Mouse (Mus musculus): ENCODE data around the gene Idua. TPM values are rescaled to one million over a fixed set of nuclear protein-coding genes. Genes with fewer than 3 reads are reported as not detected.

Idua gene
- total RNA-seq (2012; rRNA removed) = 3.7 and 5.2 TPM in 2 replicates

GRCm38 (mm10) chr5:108659698-108660631 is at the start of gene Idua:
Gene Idua, plus strand, starts transcription at chr5:108660331.
- Histone ChIP-seq H3K9me3 (ENCODE audit: control insufficient read depth, insufficient read depth, low read depth, low read length) (no peaks in the 10 kb centered on the region), H3K4me1 (ENCODE audit: control insufficient read depth in 2 of 2, insufficient read depth in 2 of 2, low read length in 2 of 2, poor library complexity in 1 of 2) (peaks cover 0 to 8% of the 10 kb centered on the region in 2 experiments; a peak in 1 of 4 replicates), H3K9ac (ENCODE audit: insufficient read depth, low read depth, low read length, poor library complexity, severe bottlenecking) (peak within 1 kb of the TSS; percentile 83), H3K36me3 (ENCODE audit: control insufficient read depth, insufficient read depth, low read length, poor library complexity, severe bottlenecking) (peaks cover 22% of the 10 kb centered on the region; the same call in 1 of the 2 replicates), H3K4me3 (ENCODE audit: insufficient read depth in 1 of 2, low read depth in 1 of 2, low read length in 2 of 2, poor library complexity in 1 of 2, severe bottlenecking in 1 of 2) (peak within 1 kb of the TSS; percentile 95 to 99), H3K27ac (ENCODE audit: insufficient read depth, low read depth, low read length, poor library complexity, severe bottlenecking) (no peak within 1 kb of the TSS)
- TF ChIP-seq MAFK (IDR thresholded peaks at IDR 0.05; ENCODE audit: insufficient read depth, low read depth, low read length) (no peak), HCFC1 (IDR thresholded peaks at IDR 0.05; ENCODE audit: borderline replicate concordance, insufficient read depth, low read length) (no peak), CHD2 (IDR thresholded peaks at IDR 0.05; ENCODE audit: low read depth, low read length) (no peak), ZC3H11A (IDR thresholded peaks at IDR 0.05; ENCODE audit: borderline replicate concordance, low read depth, low read length) (no peak), ZNF384 (IDR thresholded peaks at IDR 0.05; ENCODE audit: low read depth, low read length) (no peak)
- no peak for DNase-seq (ENCODE audit: low read depth, low spot score)
- in situ Hi-C loops (cut with MboI; ENCODE audit: low sequenced_read_pairs in 2 of 2, unreplicated experiment in 2 of 2) = no loop called here

- no peak for TF ChIP-seq ZC3H11A (IDR thresholded peaks at IDR 0.05; ENCODE audit: borderline replicate concordance, low read depth, low read length)
- no peak for TF ChIP-seq ZNF384 (IDR thresholded peaks at IDR 0.05; ENCODE audit: low read depth, low read length)
- no peak for TF ChIP-seq CHD2 (IDR thresholded peaks at IDR 0.05; ENCODE audit: low read depth, low read length)
- no peak for TF ChIP-seq HCFC1 (IDR thresholded peaks at IDR 0.05; ENCODE audit: borderline replicate concordance, insufficient read depth, low read length)
- no peak for TF ChIP-seq MAFK (IDR thresholded peaks at IDR 0.05; ENCODE audit: insufficient read depth, low read depth, low read length)
- in situ Hi-C loops (cut with MboI; ENCODE audit: low sequenced_read_pairs in 2 of 2, unreplicated experiment in 2 of 2) = no loop called here
Observed at GRCm38 (mm10) chr5:108610426-108610825, 49.7 kb upstream of the Idua start.

DNA sequence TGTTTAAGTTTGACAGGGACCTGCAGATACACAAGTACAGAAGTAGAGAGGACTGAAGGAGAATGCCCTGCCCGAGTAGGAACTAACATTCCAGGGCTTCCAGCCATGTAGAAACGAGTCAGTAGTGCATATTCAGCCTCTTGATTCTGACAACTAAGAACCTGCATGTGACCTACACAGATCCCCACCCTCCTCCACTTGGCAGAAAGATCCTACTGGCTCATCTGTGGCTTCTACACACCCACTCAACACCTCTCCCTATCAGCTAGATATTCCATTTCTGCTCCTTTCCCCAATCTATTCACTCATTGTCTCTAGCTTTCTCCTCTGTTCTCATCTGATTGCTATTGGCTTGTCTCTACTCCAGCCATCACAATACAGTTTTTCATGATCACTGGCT is 38.3 kb upstream of the Idua start:
- H3K27ac ChIP-seq (ENCODE audit: insufficient read depth, low read depth, low read length, poor library complexity, severe bottlenecking) = no peak overlapping the region
- peaks cover 3% of the 10 kb centered on the region for H3K36me3 ChIP-seq (ENCODE audit: control insufficient read depth, insufficient read depth, low read length, poor library complexity, severe bottlenecking)
- no peak overlapping the region for H3K9ac ChIP-seq (ENCODE audit: insufficient read depth, low read depth, low read length, poor library complexity, severe bottlenecking)
- no peak overlapping the region for H3K4me3 ChIP-seq (ENCODE audit: insufficient read depth in 1 of 2, low read depth in 1 of 2, low read length in 2 of 2, poor library complexity in 1 of 2, severe bottlenecking in 1 of 2)
- no peak for DNase-seq (ENCODE audit: low read depth, low spot score)
- in situ Hi-C loops (cut with MboI; ENCODE audit: low sequenced_read_pairs in 2 of 2, unreplicated experiment in 2 of 2) = no loop called here
- H3K4me1 ChIP-seq (ENCODE audit: control insufficient read depth in 2 of 2, insufficient read depth in 2 of 2, low read length in 2 of 2, poor library complexity in 1 of 2) = no peaks in the 10 kb centered on the region
- TF ChIP-seq CHD2 (IDR thresholded peaks at IDR 0.05; ENCODE audit: low read depth, low read length) = no peak
- no peaks in the 10 kb centered on the region for H3K9me3 ChIP-seq (ENCODE audit: control insufficient read depth, insufficient read depth, low read depth, low read length)

More at GRCm38 (mm10) chr5:108610426-108610825, 49.7 kb upstream of the Idua start:
- Histone ChIP-seq H3K27ac (ENCODE audit: insufficient read depth, low read depth, low read length, poor library complexity, severe bottlenecking) (no peak overlapping the region), H3K36me3 (ENCODE audit: control insufficient read depth, insufficient read depth, low read length, poor library complexity, severe bottlenecking) (peaks cover 38% of the 10 kb centered on the region), H3K4me1 (ENCODE audit: control insufficient read depth in 2 of 2, insufficient read depth in 2 of 2, low read length in 2 of 2, poor library complexity in 1 of 2) (no peaks in the 10 kb centered on the region), H3K9me3 (ENCODE audit: control insufficient read depth, insufficient read depth, low read depth, low read length) (no peaks in the 10 kb centered on the region), H3K4me3 (ENCODE audit: insufficient read depth in 1 of 2, low read depth in 1 of 2, low read length in 2 of 2, poor library complexity in 1 of 2, severe bottlenecking in 1 of 2) (no peak overlapping the region), H3K9ac (ENCODE audit: insufficient read depth, low read depth, low read length, poor library complexity, severe bottlenecking) (no peak overlapping the region)
- DNase-seq (ENCODE audit: low read depth, low spot score) = no peak

DNA sequence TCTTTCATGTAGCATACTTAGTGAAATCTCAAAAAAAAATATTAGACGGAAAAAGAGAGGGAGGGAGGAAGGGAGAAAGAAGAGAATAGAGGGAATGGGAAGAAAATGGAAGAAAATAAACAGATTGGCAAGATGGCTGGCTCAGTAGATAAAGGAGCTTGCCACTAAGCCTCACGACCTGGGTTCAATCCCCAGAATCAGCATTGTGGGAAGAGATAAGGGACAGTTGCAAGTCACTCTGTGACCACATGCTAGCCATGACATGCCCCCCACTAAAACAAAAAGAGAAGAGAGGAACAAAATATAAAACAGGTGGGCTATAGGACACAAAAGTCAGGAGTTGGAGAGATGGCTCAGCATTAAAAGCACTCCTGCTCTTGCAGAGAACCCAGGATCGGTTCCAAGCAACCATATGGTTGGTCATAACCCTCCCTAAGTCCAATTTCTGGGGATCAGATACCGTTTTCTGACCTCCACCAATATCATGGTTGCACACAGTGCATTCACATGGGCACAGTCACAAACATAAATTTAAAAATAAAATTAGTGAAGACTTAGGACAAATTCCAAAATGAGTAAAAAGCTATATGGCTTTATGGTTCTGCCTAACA is 34.0 kb upstream of the Idua start:
- Histone ChIP-seq H3K27ac (ENCODE audit: insufficient read depth, low read depth, low read length, poor library complexity, severe bottlenecking) (no peak overlapping the region), H3K4me3 (ENCODE audit: insufficient read depth in 1 of 2, low read depth in 1 of 2, low read length in 2 of 2, poor library complexity in 1 of 2, severe bottlenecking in 1 of 2) (no peak overlapping the region), H3K9ac (ENCODE audit: insufficient read depth, low read depth, low read length, poor library complexity, severe bottlenecking) (no peak overlapping the region), H3K9me3 (ENCODE audit: control insufficient read depth, insufficient read depth, low read depth, low read length) (no peaks in the 10 kb centered on the region), H3K4me1 (ENCODE audit: control insufficient read depth in 2 of 2, insufficient read depth in 2 of 2, low read length in 2 of 2, poor library complexity in 1 of 2) (no peaks in the 10 kb centered on the region), H3K36me3 (ENCODE audit: control insufficient read depth, insufficient read depth, low read length, poor library complexity, severe bottlenecking) (peaks cover 2% of the 10 kb centered on the region; the same call in 1 of the 2 replicates)
- TF ChIP-seq CHD2 (IDR thresholded peaks at IDR 0.05; ENCODE audit: low read depth, low read length) (no peak), ZC3H11A (IDR thresholded peaks at IDR 0.05; ENCODE audit: borderline replicate concordance, low read depth, low read length) (no peak), MAFK (IDR thresholded peaks at IDR 0.05; ENCODE audit: insufficient read depth, low read depth, low read length) (no peak), ZNF384 (IDR thresholded peaks at IDR 0.05; ENCODE audit: low read depth, low read length) (no peak), HCFC1 (IDR thresholded peaks at IDR 0.05; ENCODE audit: borderline replicate concordance, insufficient read depth, low read length) (no peak)
- in situ Hi-C loops (cut with MboI; ENCODE audit: low sequenced_read_pairs in 2 of 2, unreplicated experiment in 2 of 2) = no loop called here
- DNase-seq (ENCODE audit: low read depth, low spot score) = no peak

Data from ES-E14 (cell line).